Mouse (Mus musculus): ENCODE data around the gene Efcab6.

DNA sequence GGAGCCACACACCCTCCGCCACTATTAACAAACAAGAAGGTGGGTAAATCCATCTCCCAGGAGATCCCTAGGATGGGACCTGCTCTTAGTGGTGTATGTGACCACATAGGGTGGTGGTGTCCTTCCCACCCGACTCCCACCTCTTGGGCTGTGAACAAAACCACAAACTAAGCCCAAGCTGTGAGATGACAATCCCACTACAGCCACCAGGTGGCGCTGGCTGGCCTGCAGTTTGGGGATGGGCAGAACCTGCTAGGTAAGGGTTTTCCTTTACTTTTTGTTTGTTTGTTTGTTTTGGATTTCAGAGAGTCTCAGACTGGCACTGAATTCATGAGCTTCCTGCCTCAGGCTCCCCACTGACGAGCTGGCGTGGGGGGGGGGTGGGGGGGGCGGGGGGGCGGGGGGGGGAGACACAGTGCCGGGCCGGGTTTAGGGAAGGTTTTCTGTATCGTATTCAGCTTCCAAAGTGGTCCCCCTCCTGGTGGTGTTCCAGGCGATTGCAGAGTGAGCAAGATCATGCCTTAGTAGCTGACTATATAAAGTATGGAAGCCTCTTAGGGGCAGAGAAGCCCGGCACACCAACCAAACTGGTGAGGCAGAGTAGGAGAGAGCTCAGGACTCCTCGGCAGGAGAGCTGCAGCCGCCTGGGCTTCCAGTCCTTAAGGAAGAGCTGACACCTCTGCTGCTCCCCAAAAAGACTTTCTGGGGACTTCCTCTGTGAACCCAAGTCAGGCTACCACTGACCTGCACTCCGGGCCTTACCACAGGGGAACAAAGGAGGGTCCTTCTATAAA is 8.9 kb upstream of the Efcab6 start:
- no peak for TF ChIP-seq POLR2A (IDR thresholded peaks at IDR 0.05; ENCODE audit: borderline replicate concordance, low read depth, low read length)
- peak; percentile 78 for TF ChIP-seq CTCF (IDR thresholded peaks at IDR 0.05; ENCODE audit: low read depth, low read length)

Data from bone marrow macrophage, adult 2 months (primary cell).